Mouse (Mus musculus): ENCODE data around the gene Tpd52l2.
A peak's percentile ranks its signal among the peaks of the same experiment; 100 is the strongest.

The Tpd52l2 gene

GRCm38 (mm10) chr2:181487338-181488277 is 9.3 kb upstream of the Tpd52l2 start:
- no peak for DNase-seq (ENCODE audit: low spot score)

- peak; percentile 73 for DNase-seq (ENCODE audit: low spot score)
Observed at GRCm38 (mm10) chr2:181491432-181492205, 5.3 kb upstream of the Tpd52l2 start.

- DNase-seq (ENCODE audit: low spot score), result no peak
Observed at GRCm38 (mm10) chr2:181492206-181492605, 4.7 kb upstream of the Tpd52l2 start.

GRCm38 (mm10) chr2:181493156-181493927 is 3.6 kb upstream of the Tpd52l2 start, which contains the start of gene Abhd16b:
Gene Abhd16b (plus strand): TSS chr2:181493206.
- DNase-seq (ENCODE audit: low spot score), result no peak

GRCm38 (mm10) chr2:181494266-181494945 is 2.5 kb upstream of the Tpd52l2 start:
- no peak for DNase-seq (ENCODE audit: low spot score)

GRCm38 (mm10) chr2:181495845-181496244 is 1.1 kb upstream of the Tpd52l2 start:
- DNase-seq (ENCODE audit: low spot score), result peak; percentile 12

GRCm38 (mm10) chr2:181496281-181496680 is 661 bp upstream of the Tpd52l2 start:
- peak; percentile 52 for DNase-seq (ENCODE audit: low spot score)

GRCm38 (mm10) chr2:181497548-181497875 is 570 bp downstream of the Tpd52l2 start:
- peak; percentile 68 for DNase-seq (ENCODE audit: low spot score)

- no peak for DNase-seq (ENCODE audit: low spot score)
Observed at GRCm38 (mm10) chr2:181498644-181499043, 1.7 kb downstream of the Tpd52l2 start.

GRCm38 (mm10) chr2:181509191-181509590 is 12.2 kb downstream of the Tpd52l2 start:
- DNase-seq (ENCODE audit: low spot score), result no peak

- no peak for DNase-seq (ENCODE audit: low spot score)
Observed at GRCm38 (mm10) chr2:181511231-181511630, 14.3 kb downstream of the Tpd52l2 start.

- DNase-seq (ENCODE audit: low spot score), result no peak
Observed at GRCm38 (mm10) chr2:181519201-181519600, 22.3 kb downstream of the Tpd52l2 start.

GRCm38 (mm10) chr2:181520118-181520935 is 23.4 kb downstream of the Tpd52l2 start, which contains the start of gene Dnajc5:
Gene Dnajc5 (plus strand): TSS chr2:181520485.
- peak; percentile 94 for DNase-seq (ENCODE audit: low spot score)

- DNase-seq (ENCODE audit: low spot score), result no peak
Observed at GRCm38 (mm10) chr2:181520936-181521227, 23.9 kb downstream of the Tpd52l2 start.

- no peak for DNase-seq (ENCODE audit: low spot score)
Observed at GRCm38 (mm10) chr2:181521491-181521890, 24.5 kb downstream of the Tpd52l2 start.

GRCm38 (mm10) chr2:181522811-181523210 is 25.9 kb downstream of the Tpd52l2 start:
- DNase-seq (ENCODE audit: low spot score), result peak; percentile 42

GRCm38 (mm10) chr2:181525526-181525925 is 28.6 kb downstream of the Tpd52l2 start:
- DNase-seq (ENCODE audit: low spot score), result no peak

GRCm38 (mm10) chr2:181529076-181529475 is 32.1 kb downstream of the Tpd52l2 start:
- no peak for DNase-seq (ENCODE audit: low spot score)

GRCm38 (mm10) chr2:181532589-181532988 is 35.6 kb downstream of the Tpd52l2 start:
- no peak for DNase-seq (ENCODE audit: low spot score)

GRCm38 (mm10) chr2:181536410-181536809 is 39.5 kb downstream of the Tpd52l2 start:
- no peak for DNase-seq (ENCODE audit: low spot score)

Data from spleen, adult 12 weeks (tissue).